ENCODE assay signal across 8 mouse cellular contexts in the genomic region with DNA sequence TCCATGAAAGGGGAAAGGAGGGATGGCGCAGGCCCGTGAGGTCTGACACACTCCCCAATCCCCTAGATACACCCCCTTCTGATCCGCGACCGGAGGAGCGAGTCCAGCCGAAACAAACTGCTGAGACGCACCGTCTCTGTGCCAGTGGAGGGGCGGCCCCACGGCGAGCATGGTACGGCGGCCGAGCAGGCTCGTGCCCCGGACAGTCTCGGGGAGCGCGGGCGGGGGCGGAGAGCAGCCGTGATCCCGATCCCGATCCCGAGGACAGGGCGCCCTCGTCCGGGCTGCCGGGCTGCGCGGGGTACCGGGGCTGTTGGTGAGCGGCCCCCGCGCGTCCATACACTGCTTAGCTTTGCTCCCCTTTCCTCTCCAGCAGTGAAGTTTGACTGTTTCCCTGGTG. TPM values are rescaled to one million over a fixed set of nuclear protein-coding genes. Genes with fewer than 3 reads are reported as not detected.
DNase-seq lines count a peak whose midpoint lies in the region; ATAC-seq and TF ChIP-seq lines count a peak whose summit lies in the region.

No protein-coding gene starts in this region.

- H3K9ac ChIP-seq in ES-E14 (ENCODE audit: insufficient read depth, low read depth, low read length, poor library complexity, severe bottlenecking), result peak overlapping the region; percentile 74
- H3K9ac ChIP-seq in forebrain, embryonic 11.5 days (ENCODE audit: low read length), result peak overlapping the region; percentile 77

- WGBS in forebrain, embryonic 11.5 days, result under 1% methylated on average over 34 of the region's 37 CpGs

- no peaks in the 10 kb centered on the region for H3K9me3 ChIP-seq in ES-E14 (ENCODE audit: control insufficient read depth, insufficient read depth, low read depth, low read length)
- H3K9me3 ChIP-seq in forebrain, embryonic 11.5 days (ENCODE audit: control insufficient read depth, low read length), result no peaks in the 10 kb centered on the region

- in situ Hi-C loops in ES-E14 (cut with MboI; ENCODE audit: low sequenced_read_pairs in 2 of 2, unreplicated experiment in 2 of 2), result no loop called here

- peak overlapping the region; percentile 77 for H3K4me2 ChIP-seq in forebrain, embryonic 11.5 days (ENCODE audit: low read depth, low read length, severe bottlenecking)

- no peaks in the 10 kb centered on the region for H3K27me3 ChIP-seq in forebrain, embryonic 11.5 days (ENCODE audit: control insufficient read depth, insufficient read depth, low read length)

- H3K4me3 ChIP-seq in ES-E14 (ENCODE audit: insufficient read depth in 1 of 2, low read depth in 1 of 2, low read length in 2 of 2, poor library complexity in 1 of 2, severe bottlenecking in 1 of 2), result peak overlapping the region; percentile 53 to 65
- peak overlapping the region; percentile 38 for H3K4me3 ChIP-seq in forebrain, embryonic 11.5 days (ENCODE audit: low read depth, low read length)

- H3K36me3 ChIP-seq in ES-E14 (ENCODE audit: control insufficient read depth, insufficient read depth, low read length, poor library complexity, severe bottlenecking), result no peaks in the 10 kb centered on the region
- no peaks in the 10 kb centered on the region for H3K36me3 ChIP-seq in forebrain, embryonic 11.5 days (ENCODE audit: control insufficient read depth, insufficient read depth, low read length)

- ATAC-seq in cerebellum, adult (ENCODE audit: insufficient number of reproducible peaks, low FRiP score, low TSS enrichment), result peak; percentile 45; the same call in 1 of the 2 replicates
- peak; percentile 42 for ATAC-seq in forebrain, embryonic 11.5 days (replicated peaks; ENCODE audit: low FRiP score)
- no peak for ATAC-seq in activated CD4-positive, CD25-positive, alpha-beta regulatory T cell, adult 4 months

- DNase-seq in ES-E14 (ENCODE audit: low read depth, low spot score), result no peak
- DNase-seq in forebrain, embryonic 11.5 days (ENCODE audit: low spot score), result peak; percentile 80
- peak; percentile 77 to 83 for DNase-seq in heart, postnatal 14 days
- peak; percentile 84 to 90 for DNase-seq in kidney, postnatal 4 days
- peak; percentile 88 for DNase-seq in lung, postnatal 10 days
- peak; percentile 77 for DNase-seq in retina, postnatal 1 day

- H3K4me1 ChIP-seq in ES-E14 (ENCODE audit: control insufficient read depth in 2 of 2, insufficient read depth in 2 of 2, low read length in 2 of 2, poor library complexity in 1 of 2), result peaks cover 0 to 25% of the 10 kb centered on the region in 2 experiments; a peak in 2 of 4 replicates
- H3K4me1 ChIP-seq in forebrain, embryonic 11.5 days (replicated peaks; ENCODE audit: control insufficient read depth, insufficient read depth, low read length), result peaks cover 44% of the 10 kb centered on the region

- no peak overlapping the region for H3K27ac ChIP-seq in ES-E14 (ENCODE audit: insufficient read depth, low read depth, low read length, poor library complexity, severe bottlenecking)
- H3K27ac ChIP-seq in forebrain, embryonic 11.5 days (ENCODE audit: low read depth, low read length), result peak overlapping the region; percentile 79

- intact Hi-C loops in heart, postnatal 14 days (cut with DNase I), result no loop called here

TF ChIP-seq in ES-E14, 5 proteins besides CTCF, POLR2A, EP300 and RAD21:
- no peak for TF ChIP-seq MAFK (IDR thresholded peaks at IDR 0.05; ENCODE audit: insufficient read depth, low read depth, low read length)
- no peak for TF ChIP-seq ZNF384 (IDR thresholded peaks at IDR 0.05; ENCODE audit: low read depth, low read length)
- TF ChIP-seq HCFC1 (IDR thresholded peaks at IDR 0.05; ENCODE audit: borderline replicate concordance, insufficient read depth, low read length), result no peak
- TF ChIP-seq ZC3H11A (IDR thresholded peaks at IDR 0.05; ENCODE audit: borderline replicate concordance, low read depth, low read length), result no peak
- no peak for TF ChIP-seq CHD2 (IDR thresholded peaks at IDR 0.05; ENCODE audit: low read depth, low read length)

RNA-seq across cellular contexts. Expression of a gene that starts 5.5 kb away (rescaled TPM):
- 6.6 and 10.3 TPM in 2 replicates for total RNA-seq in ES-E14 (2012; rRNA removed)
- 3.2 and 4.2 TPM in 2 replicates for polyA plus RNA-seq in forebrain, embryonic 11.5 days (2014; fragmentation: Nextera tagmentation; extraction: Ambion mirVana)
- total RNA-seq in heart, postnatal 14 days (2021), result 1 to 10 TPM; 7.3 to 7.7 TPM
- not detected for polyA plus RNA-seq in activated CD4-positive, CD25-positive, alpha-beta regulatory T cell, adult 4 months (2017; shearing (Covaris generic))

RNA-seq across cellular contexts. Expression of a gene that starts 7.2 kb away (rescaled TPM):
- 43.0 and 60.0 TPM in 2 replicates for total RNA-seq in ES-E14 (2012; rRNA removed)
- 141 and 154 TPM in 2 replicates for polyA plus RNA-seq in forebrain, embryonic 11.5 days (2014; fragmentation: Nextera tagmentation; extraction: Ambion mirVana)
- total RNA-seq in heart, postnatal 14 days (2021), result 10 to 100 TPM; 91.1 to 91.8 TPM
- polyA plus RNA-seq in activated CD4-positive, CD25-positive, alpha-beta regulatory T cell, adult 4 months (2017; shearing (Covaris generic)), result 100 to 1,000 TPM; 147 to 198 TPM

RNA-seq across cellular contexts. Expression of a gene that starts 13.7 kb away (rescaled TPM):
- 9.4 and 13.3 TPM in 2 replicates for total RNA-seq in ES-E14 (2012; rRNA removed)
- polyA plus RNA-seq in forebrain, embryonic 11.5 days (2014; fragmentation: Nextera tagmentation; extraction: Ambion mirVana), result 4.5 and 4.9 TPM in 2 replicates
- 10 to 100 TPM in 1 of 2 experiments, 1 to 10 TPM in 1; 10.0 to 10.6 TPM for total RNA-seq in heart, postnatal 14 days (2021)
- polyA plus RNA-seq in activated CD4-positive, CD25-positive, alpha-beta regulatory T cell, adult 4 months (2017; shearing (Covaris generic)), result 10 to 100 TPM; 10.4 to 13.5 TPM

RNA-seq across cellular contexts. Expression of a gene that starts 26.4 kb away (rescaled TPM):
- total RNA-seq in ES-E14 (2012; rRNA removed), result 6.7 and 8.2 TPM in 2 replicates
- 13.7 and 13.9 TPM in 2 replicates for polyA plus RNA-seq in forebrain, embryonic 11.5 days (2014; fragmentation: Nextera tagmentation; extraction: Ambion mirVana)
- total RNA-seq in heart, postnatal 14 days (2021), result 1 to 10 TPM; 1.7 to 3.3 TPM
- polyA plus RNA-seq in activated CD4-positive, CD25-positive, alpha-beta regulatory T cell, adult 4 months (2017; shearing (Covaris generic)), result 1 to 10 TPM; 8.6 to 9.8 TPM

RNA-seq across cellular contexts. Expression of a gene that starts 29.7 kb away (rescaled TPM):
- total RNA-seq in ES-E14 (2012; rRNA removed), result 52.5 and 83.4 TPM in 2 replicates
- 11.1 and 11.3 TPM in 2 replicates for polyA plus RNA-seq in forebrain, embryonic 11.5 days (2014; fragmentation: Nextera tagmentation; extraction: Ambion mirVana)
- 1 to 10 TPM; 1.3 to 2.6 TPM for total RNA-seq in heart, postnatal 14 days (2021)
- 1 to 10 TPM; 2.0 to 4.5 TPM for polyA plus RNA-seq in activated CD4-positive, CD25-positive, alpha-beta regulatory T cell, adult 4 months (2017; shearing (Covaris generic))
